Mouse (Mus musculus) urinary bladder, postnatal 4 days (tissue): ENCODE results near the gene Fgr.
A peak's percentile ranks its signal among the peaks of the same experiment; 100 is the strongest.

Experiments used
- DNase-seq, 2 experiments: peaks; one replicate each; pipeline ENCODE4 v3.0.0; 2021 to 2022; ENCODE audit warnings: low spot score in 2 of 2

Gene Fgr

DNA sequence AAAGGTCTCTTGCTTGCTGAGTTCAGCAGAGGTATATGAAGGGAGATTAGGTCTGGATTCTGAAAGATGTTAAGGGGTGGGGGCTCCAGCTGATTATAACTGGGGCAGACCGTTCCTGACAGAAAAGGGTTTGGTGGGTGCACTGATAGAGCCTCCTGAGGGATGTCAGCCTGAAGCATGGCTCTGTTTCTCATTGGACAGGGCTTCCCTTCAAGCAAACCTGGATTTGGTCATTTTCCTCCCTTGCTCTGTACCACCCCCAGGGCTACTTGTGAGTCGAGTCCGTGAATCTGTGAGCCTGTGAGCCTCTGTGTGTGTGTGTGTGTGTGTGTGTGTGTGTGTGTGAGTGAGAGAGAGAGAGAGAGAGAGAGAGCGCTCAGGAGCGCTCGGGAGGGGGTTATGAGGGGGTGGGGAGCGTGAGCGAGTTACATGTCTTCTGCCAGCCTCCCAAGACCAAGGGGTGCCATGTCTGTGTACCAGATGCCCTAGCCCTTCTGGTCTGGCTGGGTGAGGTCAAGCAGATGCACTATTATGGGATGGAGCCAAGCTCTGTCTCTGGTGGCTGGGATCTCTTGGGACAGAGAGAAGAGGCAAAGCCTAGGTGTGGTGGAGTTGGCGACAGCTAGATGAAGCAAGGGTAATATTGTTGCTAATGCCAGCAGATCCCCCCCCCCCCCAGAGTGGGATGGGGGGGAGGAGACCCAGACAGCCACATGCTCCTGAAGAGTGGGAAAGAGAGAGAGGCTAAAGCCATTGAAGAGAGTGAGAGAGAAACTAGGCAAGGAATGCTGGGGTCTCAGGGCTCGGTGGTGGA lies 41.2 kb downstream of the Fgr start:
- DNase-seq: no peak

DNA sequence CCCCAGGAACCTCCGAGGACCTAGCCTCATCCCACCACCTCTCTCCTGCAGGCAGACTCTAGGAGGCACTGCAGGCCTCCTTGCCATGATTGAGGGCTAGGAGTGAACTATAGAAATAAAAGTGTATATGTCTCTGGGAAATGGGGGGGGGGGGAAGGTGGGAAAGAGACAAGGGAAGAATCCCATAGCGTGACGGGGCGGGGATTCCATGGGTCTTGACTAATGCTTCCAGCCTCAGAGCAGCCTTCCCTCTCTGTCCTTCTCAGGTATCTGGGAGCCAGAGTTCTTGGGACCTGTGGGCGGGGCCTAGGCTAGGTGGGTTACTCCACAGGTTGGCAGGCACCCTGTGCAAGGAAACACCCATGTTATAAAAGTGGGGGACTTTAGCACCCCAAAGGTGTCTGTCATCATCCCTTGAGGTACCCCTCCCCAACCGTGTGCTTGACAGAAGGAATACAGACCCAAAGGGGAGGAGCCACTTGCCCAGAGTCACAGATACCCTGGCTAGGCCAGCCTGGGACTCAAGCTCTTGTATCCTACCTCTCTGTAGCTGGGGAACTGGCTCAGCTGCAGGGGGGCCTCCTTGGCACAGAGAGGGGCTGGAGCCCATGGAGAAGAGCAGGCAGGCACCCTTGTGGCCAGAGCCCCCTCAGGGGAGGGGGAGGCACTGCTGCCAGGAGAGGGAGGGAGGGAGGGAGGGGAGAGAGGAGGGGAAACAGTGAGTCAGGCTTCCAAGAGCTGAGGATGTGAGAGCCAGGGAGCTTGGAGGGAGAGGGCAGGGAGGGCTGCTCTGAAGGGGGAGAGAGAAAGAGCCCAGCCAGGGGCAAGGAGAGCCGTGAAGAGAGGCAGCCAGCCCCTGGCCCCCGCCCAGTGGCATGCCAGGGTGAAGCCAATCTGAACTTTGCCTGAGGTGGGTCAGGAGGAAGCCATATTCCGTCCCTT lies 42.1 kb downstream of the Fgr start:
- DNase-seq: peak in 1 of 2 experiments; percentile 58

DNA sequence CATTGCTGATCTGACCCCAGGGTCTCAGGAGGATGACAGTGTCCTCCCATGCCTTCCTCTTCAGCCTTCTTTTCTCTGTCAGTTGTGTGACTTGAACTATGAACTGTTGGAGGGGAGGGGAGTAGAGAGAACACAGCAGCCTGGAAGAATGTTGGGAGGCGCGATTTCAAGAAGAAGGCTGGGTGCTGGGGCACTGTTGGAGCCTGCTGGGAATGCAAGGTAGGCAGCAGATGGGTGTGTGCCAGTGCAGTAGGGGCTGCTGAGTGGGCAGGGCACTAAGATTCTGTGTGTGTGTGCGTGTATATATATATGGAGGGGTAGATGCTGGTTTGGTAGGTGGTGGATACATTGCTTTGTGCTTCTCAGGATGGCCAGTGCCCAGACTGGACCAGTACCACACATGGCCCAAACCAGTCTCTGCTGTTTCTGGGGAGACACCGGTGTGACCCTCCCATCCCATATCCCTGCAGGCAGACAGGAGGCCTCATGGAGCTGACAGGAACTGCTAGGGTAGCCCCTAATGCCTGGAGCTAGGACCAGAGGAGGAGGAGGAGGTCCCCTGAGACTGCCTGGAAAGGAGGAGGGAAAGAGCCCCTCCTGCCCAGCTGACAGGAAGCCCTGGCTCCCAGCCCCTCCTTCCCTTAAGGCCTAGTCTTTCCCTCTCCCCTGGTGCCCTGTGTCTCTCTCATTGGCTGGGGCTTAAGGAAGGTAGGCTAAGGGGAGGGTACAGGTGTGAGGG lies 43.0 kb downstream of the Fgr start:
- peak in 1 of 2 experiments; percentile 57 for DNase-seq

DNA sequence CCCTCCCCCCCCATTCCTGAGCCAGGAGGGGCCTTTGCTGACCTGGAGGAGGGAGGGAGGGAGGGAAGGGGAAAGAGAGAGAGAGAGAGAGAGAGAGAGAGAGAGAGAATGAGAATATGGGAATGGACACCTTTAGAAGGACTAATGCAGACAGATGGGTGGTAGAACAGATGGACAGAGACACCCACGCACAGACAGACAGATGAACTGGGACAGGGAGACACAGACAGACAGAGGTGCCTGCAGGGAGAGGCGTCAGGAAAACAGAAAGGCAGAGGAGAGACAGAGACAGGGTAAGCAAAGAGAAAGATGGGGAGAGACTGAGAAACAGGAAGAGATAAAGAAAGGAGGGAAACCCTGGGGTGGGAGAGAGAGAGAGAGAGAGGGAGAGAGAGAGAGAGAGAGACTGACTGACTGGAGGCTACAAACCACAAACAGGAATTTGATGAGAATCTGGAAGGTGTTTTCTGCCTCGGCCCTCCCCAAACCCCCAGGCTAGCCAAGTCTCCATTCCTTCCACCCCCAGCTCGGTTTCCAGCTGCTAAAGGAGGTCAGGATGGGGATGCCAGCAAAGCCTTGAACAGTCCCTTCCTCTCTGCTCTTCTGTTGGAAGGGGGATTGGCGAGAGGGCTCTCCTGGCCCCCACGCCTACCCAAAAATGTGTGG lies 43.8 kb downstream of the Fgr start:
- no peak for DNase-seq

DNA sequence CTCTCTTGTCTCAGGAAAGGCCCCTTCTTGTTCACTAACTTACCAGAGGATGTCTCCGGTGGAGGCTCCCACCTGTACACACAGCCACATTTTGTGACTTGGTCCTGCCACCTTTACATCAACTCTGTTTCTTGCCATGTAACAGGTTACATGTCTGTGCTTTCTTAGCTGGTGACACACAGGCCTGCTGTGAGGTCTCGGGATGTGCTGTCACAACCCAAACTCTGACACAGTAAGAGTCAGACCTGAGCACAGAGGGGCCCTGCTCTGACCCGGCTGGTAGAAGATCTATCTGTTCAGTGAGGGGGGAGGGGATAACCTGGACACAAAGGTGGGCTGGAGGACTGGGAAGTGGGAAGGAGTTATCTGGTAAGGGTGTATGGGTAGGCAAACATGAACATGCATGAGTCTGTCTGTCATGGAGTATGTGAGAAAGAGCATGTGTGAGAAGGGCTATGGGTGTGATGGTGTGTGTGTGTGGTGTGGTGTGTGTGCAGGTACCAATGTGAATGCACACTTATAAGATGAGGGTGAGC lies 44.4 kb downstream of the Fgr start:
- no peak for DNase-seq

DNA sequence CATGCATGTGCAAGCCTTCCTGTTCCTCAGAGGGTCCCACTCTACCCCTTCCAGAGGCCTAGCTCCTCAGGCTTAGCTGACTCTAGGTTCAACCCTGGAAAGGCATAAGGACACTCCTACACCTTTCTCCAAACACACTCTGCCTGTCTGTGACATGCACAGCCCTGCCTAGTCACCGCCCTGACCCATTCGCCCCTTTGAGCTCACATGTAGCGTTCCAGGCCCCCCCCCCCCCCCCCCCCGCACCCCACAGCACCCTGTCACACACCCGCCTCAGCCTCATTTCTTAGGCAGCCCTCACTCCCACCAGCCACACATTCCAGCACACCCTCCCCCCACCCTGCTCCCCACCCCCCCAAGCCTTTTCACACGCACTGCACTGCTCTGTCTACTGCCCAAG lies 46.8 kb downstream of the Fgr start:
- no peak for DNase-seq

DNA sequence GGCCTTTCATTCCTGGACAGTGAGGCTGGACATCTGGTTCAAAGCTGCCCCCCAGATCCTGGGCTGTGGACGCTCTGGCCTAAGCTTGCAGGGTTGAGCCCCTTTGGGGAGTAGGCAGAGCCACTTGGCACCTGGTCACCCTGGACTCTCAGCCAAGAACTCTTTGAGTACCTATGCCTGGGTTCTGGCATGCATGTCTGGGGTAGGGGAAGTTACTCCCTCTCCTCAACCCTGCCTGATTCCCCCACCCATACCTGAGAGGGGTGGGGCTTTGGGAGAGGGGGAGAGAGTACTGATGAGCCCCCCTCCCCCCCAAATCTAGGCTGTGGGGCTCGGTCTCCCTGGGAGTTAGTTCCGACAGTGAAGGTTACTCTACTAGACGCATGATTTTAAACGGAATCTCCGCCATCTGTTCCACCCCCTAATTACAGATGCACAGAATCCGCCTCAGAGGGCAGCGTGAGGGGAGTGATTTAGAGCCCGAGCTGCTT lies 47.3 kb downstream of the Fgr start:
- DNase-seq: no peak

DNA sequence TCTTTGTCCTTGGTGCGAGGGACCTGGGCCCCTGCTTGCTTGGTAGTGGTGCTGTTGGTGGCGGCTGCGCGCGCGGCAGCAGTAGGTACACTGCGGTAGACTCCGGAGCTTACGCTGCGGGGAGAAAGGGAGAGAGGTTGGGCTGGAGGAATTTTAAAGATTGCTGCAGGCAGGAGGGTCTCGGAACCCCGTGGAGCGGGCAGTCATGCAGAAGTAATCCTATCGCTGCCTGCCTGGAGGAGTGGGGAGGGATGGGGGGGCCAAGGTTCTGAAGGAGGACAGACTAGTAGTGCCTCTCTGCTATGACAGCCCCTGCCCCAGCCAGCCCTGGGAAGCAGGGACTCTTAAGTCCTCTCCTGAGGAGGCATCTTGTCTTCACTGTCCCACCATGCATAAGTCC lies 48.3 kb downstream of the Fgr start:
- DNase-seq: no peak

DNA sequence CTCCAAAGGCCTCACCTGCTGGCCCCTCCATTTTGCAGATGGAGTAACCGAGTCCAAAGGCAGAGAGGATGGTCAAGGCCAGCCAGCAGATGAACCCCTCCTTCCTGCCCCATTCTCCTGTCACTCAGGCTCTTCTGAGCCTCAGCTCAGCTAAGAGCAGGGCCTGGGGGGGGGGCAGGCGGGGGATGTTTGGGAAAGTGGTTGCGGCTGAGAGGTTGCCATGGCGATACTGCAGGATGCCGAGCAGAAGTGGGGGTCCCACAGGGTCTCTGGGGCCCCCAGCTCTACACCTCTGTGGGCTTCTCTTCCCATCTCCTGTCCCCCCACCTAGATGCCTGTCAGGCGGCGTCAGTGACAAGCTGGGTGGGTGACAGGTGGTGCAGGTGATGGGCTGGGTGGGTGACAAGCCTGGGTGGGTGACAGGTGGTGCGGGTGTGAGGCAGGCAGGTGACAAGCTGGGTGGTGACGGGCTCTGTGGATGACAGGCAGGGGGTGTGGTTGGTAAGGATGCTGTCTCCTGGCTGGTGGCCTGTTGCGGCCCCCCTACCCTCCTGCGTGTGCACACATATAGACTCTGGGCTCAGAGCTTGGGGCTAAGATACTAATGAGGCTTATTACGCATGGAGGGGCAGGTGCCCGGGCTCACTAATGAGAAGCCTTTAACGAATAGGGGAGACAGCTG lies 49.2 kb downstream of the Fgr start:
- no peak for DNase-seq

DNA sequence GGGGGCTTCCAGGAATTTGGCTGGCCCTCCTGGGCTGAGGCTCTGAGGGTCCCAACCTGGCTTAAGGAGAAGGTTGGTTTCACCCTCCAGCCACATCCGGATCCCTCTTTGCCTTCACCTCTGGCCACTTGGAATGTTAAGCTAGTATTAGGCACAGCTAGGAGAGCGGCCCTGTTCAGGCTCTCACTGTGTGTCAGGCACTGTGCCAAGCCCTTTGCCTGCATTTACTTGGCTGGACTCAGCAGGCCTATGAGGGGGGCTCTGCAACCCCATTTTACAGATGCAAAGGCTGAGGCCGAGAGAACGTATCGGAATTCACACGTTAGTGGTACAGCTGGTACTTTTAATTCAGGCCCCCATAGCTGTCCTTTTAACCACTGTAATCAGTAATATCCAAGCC lies 49.7 kb downstream of the Fgr start:
- no peak for DNase-seq

DNA sequence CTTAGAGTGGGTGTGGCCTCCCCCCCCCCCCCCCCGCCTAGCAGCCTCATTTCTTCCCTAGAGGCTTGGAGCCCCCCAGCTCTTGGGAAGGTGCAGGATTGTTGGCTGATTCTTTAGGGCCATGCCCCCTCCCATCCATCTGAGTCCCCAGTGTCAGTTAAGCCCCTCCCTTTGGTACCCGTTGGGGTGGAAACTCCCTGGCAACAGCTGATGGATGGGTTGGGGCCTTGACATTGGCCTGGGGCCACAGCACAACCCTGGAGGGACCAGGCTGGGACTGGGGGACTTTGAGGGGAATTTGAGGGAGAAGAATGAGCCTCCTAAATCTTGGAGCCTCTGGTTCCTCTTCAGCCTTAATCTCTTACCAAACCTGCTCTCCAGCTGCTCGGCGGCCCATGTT lies 50.5 kb downstream of the Fgr start:
- DNase-seq: no peak

DNA sequence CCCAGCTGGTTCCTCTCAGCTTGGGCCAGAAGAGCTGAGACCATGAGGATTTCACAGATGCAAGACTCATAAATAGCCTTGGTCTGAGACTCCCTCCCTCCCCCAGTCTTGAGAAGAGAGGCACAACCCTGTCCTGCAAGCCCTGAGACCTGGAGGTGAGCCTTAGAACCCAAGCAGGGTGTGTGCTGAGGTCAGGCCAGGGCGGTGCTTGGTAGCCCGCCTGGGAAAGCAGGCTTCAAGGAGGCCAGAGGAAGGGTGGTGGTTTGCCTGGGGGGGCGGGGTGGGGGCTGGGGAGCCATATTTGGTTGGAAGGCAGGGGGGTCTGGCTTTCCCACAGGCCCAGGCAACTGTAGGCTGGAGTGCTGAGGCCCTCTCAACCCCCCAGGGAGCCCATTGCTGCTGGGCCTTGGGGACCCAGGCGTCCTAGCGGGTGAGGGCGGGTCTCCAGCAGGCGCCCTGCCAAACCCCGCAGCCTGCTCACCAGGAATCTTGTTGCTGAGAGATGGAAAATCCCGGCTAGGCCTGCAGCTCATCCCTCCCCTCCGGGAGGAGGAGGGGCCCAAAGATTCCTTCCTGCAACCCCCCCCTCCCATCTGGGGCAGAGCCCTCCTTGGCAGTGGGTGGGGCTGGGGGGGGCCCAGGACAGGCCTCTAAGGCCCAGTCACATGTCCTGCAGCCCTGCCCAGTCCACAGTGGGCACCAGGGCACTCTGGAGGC lies 51.2 kb downstream of the Fgr start:
- DNase-seq: peak in 1 of 2 experiments; percentile 64

DNA sequence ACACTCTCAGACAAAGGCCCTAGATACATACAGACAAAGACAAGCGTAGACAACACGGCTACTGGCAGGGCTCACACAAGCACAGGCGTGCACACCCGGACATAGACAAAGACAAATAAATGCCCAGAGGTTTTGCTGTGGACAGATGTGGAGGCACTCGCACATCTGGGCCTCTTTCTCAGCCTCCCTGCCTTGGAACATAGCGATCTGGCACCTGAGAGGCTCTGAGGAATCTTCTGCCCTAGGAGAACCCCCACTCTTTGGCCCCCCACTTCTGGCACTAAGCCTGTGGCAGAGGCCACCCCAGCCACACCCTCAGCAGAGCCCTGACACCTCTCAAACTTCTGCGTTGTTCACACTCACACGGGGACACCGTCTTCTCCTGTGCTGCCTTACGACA lies 52.4 kb downstream of the Fgr start:
- DNase-seq: no peak

DNA sequence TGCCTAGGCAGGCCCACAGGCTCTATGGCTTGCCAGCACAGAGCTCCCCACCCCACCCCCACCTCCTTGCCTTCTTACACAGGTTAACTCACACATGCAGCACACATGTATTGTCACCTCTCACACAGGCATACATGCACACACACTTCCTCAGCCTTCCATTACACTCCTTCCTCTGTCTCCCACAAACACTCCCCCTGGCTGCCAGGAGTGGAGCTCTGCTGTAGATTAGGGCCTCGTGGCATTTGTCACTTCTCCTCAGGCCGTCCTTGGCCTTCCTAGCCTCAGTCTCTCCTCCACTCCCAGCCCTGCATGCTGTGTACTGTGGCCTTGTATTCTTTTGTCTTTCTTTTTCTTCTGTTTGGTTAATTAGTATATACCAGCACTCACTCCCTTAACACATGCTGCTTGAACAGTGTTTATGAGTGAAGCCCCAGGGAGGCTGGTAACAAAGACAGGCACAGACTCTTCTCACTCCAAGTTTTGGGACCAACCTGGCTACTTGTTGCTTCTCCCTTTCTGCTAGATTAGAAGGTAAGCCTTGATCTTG lies 53.0 kb downstream of the Fgr start:
- DNase-seq: no peak

DNA sequence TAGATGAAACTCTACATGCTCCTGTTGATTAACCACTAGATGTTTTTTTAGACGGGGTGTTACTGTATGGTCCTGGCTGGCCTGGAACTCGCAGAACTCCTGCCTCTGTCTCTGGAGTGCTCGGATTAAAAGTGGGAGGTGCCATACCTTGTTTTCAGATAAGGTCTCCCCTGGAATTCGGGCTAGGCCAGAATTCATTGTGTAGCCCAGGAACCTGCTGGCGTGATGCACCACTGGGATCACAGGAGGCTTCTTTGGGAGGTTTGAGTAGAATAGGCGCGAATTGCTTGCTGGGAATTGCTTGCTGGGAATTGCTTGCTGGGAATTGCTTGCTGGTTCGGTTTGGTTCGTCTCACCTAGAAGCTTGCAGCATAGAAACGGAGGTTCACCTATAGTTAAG lies 53.8 kb downstream of the Fgr start:
- no peak for DNase-seq

DNA sequence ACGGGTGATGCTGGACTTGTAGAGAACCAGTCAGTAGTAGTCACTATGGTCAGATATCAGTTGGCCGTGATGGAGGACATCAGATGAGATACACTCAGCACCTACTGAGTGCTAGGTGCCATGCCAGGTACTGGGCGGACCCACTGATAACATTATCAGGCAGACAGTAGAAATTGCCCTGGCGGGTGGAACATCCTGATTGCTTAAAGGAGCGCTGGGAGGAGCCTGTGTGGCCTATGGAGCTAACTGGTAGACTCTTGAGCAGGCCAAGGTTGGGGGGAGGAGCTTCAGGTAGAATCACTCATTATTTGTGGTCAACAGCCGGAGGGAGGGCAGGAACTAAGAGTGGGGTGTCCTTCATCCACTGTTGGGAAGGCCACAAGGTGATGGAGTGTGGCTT lies 54.3 kb downstream of the Fgr start:
- DNase-seq: no peak

DNA sequence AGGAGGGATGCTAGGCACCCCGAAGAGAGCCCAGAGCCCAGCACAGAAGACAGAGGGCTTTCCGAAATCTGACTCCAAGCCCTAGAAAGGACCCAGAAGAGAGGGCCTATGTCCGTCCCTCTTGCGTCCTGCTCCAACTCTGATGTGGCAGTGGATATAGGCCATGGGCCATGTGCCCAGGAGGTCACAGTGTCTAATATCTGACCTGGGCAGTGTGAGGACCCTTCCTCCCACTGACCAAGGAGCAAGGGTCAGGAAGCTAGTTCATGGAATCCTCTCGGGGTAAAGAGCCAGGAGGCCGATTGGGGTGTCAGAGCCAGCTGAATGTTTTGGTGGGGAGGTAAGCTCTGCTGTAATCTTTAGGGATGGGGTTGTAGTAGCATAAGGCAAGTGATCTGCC lies 55.0 kb downstream of the Fgr start:
- no peak for DNase-seq

DNA sequence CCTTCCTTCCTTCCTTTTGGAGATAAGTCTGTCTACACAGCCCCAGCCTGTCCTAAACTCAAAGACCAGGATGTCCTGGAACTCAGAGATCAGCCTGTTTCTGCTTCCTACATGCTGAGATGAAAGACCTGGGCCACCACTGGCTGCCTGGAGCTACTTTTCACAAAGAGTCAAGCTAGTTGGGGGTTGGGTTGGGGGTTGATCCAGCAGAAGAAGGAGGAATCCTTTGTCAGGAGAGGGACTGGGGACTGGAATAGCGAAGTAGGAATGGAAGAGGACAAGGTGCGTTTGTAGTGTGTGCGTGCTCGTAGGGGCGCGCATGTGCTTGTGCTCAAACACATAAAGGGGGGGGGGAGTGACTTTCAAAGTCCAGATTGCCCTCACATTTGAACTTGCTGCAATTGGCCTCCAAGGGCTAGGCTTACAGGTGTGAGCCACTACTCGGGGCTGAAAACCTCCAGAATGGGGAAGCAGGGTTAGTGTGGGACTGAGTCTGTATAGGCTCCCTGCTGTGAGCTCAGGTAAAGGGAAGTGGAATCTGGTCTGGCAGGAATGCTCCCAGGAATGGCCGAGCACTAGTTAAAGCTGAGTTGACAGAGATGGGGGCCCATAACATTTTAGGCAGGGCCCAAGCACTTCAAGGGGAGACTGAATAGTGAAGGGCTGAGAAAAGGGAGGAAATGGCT lies 58.7 kb downstream of the Fgr start:
- no peak for DNase-seq

DNA sequence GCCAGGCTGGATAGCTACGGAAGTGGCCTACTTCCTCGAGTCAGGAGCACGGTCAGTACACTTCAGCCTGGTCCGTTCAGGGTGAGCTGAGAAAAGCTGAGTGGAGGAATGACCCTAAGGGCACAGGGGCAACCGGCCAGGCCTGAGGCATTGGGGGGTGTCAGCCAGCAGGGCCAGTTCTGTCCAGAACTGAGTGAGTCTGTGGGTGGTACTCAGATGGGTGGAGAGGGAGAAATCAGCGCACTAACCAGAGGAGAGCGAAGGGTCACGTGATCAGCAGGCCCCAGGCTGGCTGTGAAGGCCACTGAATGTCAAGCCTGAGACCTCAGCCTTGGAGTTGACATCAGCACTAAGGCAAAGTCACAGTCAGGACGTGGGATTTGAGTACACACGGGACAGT lies 60.6 kb downstream of the Fgr start:
- no peak for DNase-seq
